15 mouse cellular contexts compared by ENCODE assay signal in genomic region chr13:48982482-48983098, GRCm38 (mm10). TPM values are rescaled to one million over a fixed set of nuclear protein-coding genes. Genes with fewer than 3 reads are reported as not detected.
DNase-seq lines count a peak whose midpoint lies in the region; ATAC-seq and TF ChIP-seq lines count a peak whose summit lies in the region.
"Had no signal": no experiment of that assay in that cellular context is flagged by ENCODE, and none has a peak within 500 bp of the region (broad histone marks: within the 10 kb centered on the region; RNA-seq: fewer than 3 reads in every experiment).

No protein-coding gene starts in this region.

- H3K36me3 ChIP-seq in lung, embryonic 14.5 days (ENCODE audit: insufficient read depth): no peaks in the 10 kb centered on the region
- H3K36me3 ChIP-seq in hindbrain, embryonic 11.5 days (ENCODE audit: control insufficient read depth, insufficient read depth, low read length): no peaks in the 10 kb centered on the region
- H3K36me3 ChIP-seq: heart, embryonic 15.5 days; midbrain, embryonic 15.5 days had no signal

- no peak overlapping the region for H3K4me2 ChIP-seq in lung, embryonic 14.5 days
- no peak overlapping the region for H3K4me2 ChIP-seq in hindbrain, embryonic 11.5 days (replicated peaks; ENCODE audit: low read depth, low read length)
- H3K4me2 ChIP-seq: forebrain, embryonic 13.5 days; heart, embryonic 15.5 days; midbrain, embryonic 15.5 days had no signal

- no peak overlapping the region for H3K27ac ChIP-seq in lung, embryonic 14.5 days (ENCODE audit: low read depth)
- H3K27ac ChIP-seq in hindbrain, embryonic 11.5 days (ENCODE audit: low read depth, low read length): no peak overlapping the region
- H3K27ac ChIP-seq: forebrain, embryonic 13.5 days; heart, embryonic 15.5 days; midbrain, embryonic 15.5 days had no signal

- TF ChIP-seq CTCF in lung, embryonic 14.5 days (IDR thresholded peaks at IDR 0.05; ENCODE audit: low read depth): no peak

- no peaks in the 10 kb centered on the region for H3K9me3 ChIP-seq in lung, embryonic 14.5 days (ENCODE audit: low read depth, low read length)
- no peaks in the 10 kb centered on the region for H3K9me3 ChIP-seq in hindbrain, embryonic 11.5 days (ENCODE audit: control insufficient read depth, low read length)
- H3K9me3 ChIP-seq: forebrain, embryonic 13.5 days; heart, embryonic 15.5 days; midbrain, embryonic 15.5 days had no signal

- no peaks in the 10 kb centered on the region for H3K27me3 ChIP-seq in lung, embryonic 14.5 days (ENCODE audit: insufficient read depth, low read length)
- H3K27me3 ChIP-seq in hindbrain, embryonic 11.5 days (ENCODE audit: control insufficient read depth, insufficient read depth, low read length): no peaks in the 10 kb centered on the region
- H3K27me3 ChIP-seq: forebrain, embryonic 13.5 days; heart, embryonic 15.5 days; midbrain, embryonic 15.5 days had no signal

- no peaks in the 10 kb centered on the region for H3K4me1 ChIP-seq in lung, embryonic 14.5 days (ENCODE audit: insufficient read depth)
- no peaks in the 10 kb centered on the region for H3K4me1 ChIP-seq in hindbrain, embryonic 11.5 days (replicated peaks; ENCODE audit: control insufficient read depth, insufficient read depth, low read length)
- H3K4me1 ChIP-seq: forebrain, embryonic 13.5 days; midbrain, embryonic 15.5 days had no signal

- WGBS in lung, embryonic 14.5 days: 51% methylated on average over 6 of the region's 6 CpGs
- 86% methylated on average over 6 of the region's 6 CpGs for WGBS in hindbrain, embryonic 11.5 days

- no peak overlapping the region for H3K4me3 ChIP-seq in lung, embryonic 14.5 days (ENCODE audit: low read depth, low read length)
- H3K4me3 ChIP-seq in hindbrain, embryonic 11.5 days (ENCODE audit: low read depth, low read length): no peak overlapping the region
- H3K4me3 ChIP-seq: forebrain, embryonic 13.5 days; heart, embryonic 15.5 days; midbrain, embryonic 15.5 days had no signal

- H3K9ac ChIP-seq in lung, embryonic 14.5 days: no peak overlapping the region
- H3K9ac ChIP-seq in hindbrain, embryonic 11.5 days (ENCODE audit: low read depth, low read length): no peak overlapping the region
- H3K9ac ChIP-seq: forebrain, embryonic 13.5 days; heart, embryonic 15.5 days; midbrain, embryonic 15.5 days had no signal

- peak; percentile 38 for DNase-seq in adrenal gland, postnatal 14 days
- DNase-seq in adrenal gland, postnatal 36 days: no peak
- peak; percentile 13 for DNase-seq in lung, embryonic 14.5 days
- no peak for DNase-seq in lung, postnatal 4 days
- DNase-seq in kidney, adult 8-10 months: peak; percentile 41 to 74
- DNase-seq in lung, postnatal 25 days (ENCODE audit: low spot score): peak; percentile 67
- DNase-seq in hindbrain, embryonic 11.5 days (ENCODE audit: low spot score): no peak
- no peak for DNase-seq in B cell, adult 2 months
- DNase-seq: cerebellum, adult 9-11 months; gastrocnemius, postnatal 10 days; left cerebral cortex, postnatal 4 days; thymus, adult 2 months had no signal

- ATAC-seq in lung, embryonic 14.5 days (ENCODE audit: insufficient read depth): 0 out of 2 replicates have a peak, but pooled peaks have one; percentile 24
- ATAC-seq in hindbrain, embryonic 11.5 days (ENCODE audit: low FRiP score): no peak
- ATAC-seq: forebrain, embryonic 13.5 days; midbrain, embryonic 15.5 days had no signal

RNA-seq across cellular contexts. Expression of gene Fam120a, which starts 14.8 kb away (rescaled TPM):
- total RNA-seq in adrenal gland, postnatal 14 days (2021): 164 and 165 TPM in 2 replicates
- total RNA-seq in adrenal gland, postnatal 36 days (2021): 100 to 1,000 TPM; 182 to 184 TPM
- 37.0 and 37.7 TPM in 2 replicates for polyA plus RNA-seq in lung, embryonic 14.5 days (2014; fragmentation: Nextera tagmentation; extraction: Ambion mirVana)
- 18.7 and 24.9 TPM in 2 replicates for polyA plus RNA-seq in hindbrain, embryonic 11.5 days (2014; fragmentation: Nextera tagmentation; extraction: Ambion mirVana)

Comparison
In these comparisons a context has a peak if more than half of its experiments do, and no peak if none do; other contexts are left out.
1. DNase-seq: peak in adrenal gland, postnatal 14 days (single experiment), lung, embryonic 14.5 days (single experiment), kidney, adult 8-10 months (2 of 2) and lung, postnatal 25 days (single experiment); none in adrenal gland, postnatal 36 days (0 of 2), lung, postnatal 4 days (0 of 2), hindbrain, embryonic 11.5 days (single experiment) and B cell, adult 2 months (0 of 2).